Mouse (Mus musculus) adrenal gland, postnatal 4 days (tissue): ENCODE data around the gene Dnaaf2. TPM values are rescaled to one million over a fixed set of nuclear protein-coding genes. Genes with fewer than 3 reads are reported as not detected.

Experiments used
- DNase-seq, 2 experiments: peaks; one replicate each; pipeline ENCODE4 v3.0.0; 2021 to 2022; ENCODE audit warnings: low spot score in 2 of 2, mixed read lengths in 2 of 2
- total RNA-seq, 2 experiments: library from RNA; stranded (reverse); gene quantifications; 2 replicates each; pipeline ENCODE4 v1.2.3; 2021

The Dnaaf2 gene
- total RNA-seq, 2 experiments from 2014 or later = 1.9 to 2.0 TPM

GRCm38 (mm10) chr12:69198985-69199384 is 756 bp upstream of the Dnaaf2 start:
- DNase-seq = no peak

- DNase-seq = peak; percentile 14 to 43
These were observed 658 bp downstream of the Dnaaf2 start for GRCm38 (mm10) chr12:69197378-69198163.

- peak; percentile 33 to 46 for DNase-seq
These were observed 1.5 kb downstream of the Dnaaf2 start, which contains the start of gene Gm49383 for GRCm38 (mm10) chr12:69196444-69197377. TSS of gene Gm49383 (minus strand) at chr12:69197104.

- no peak for DNase-seq
These were observed 5.6 kb downstream of the Dnaaf2 start for GRCm38 (mm10) chr12:69192637-69193036.

GRCm38 (mm10) chr12:69191396-69191795 is 6.8 kb downstream of the Dnaaf2 start:
- DNase-seq = no peak

- DNase-seq = no peak
These were observed 7.7 kb downstream of the Dnaaf2 start for GRCm38 (mm10) chr12:69190522-69190921.

GRCm38 (mm10) chr12:69190074-69190473 is 8.2 kb downstream of the Dnaaf2 start:
- DNase-seq = no peak

- DNase-seq = no peak
These were observed 11.3 kb downstream of the Dnaaf2 start for GRCm38 (mm10) chr12:69186811-69187471.

- DNase-seq = no peak
These were observed 12.9 kb downstream of the Dnaaf2 start for GRCm38 (mm10) chr12:69185371-69185770.

GRCm38 (mm10) chr12:69184342-69185295 is 13.6 kb downstream of the Dnaaf2 start:
- DNase-seq = peak; percentile 13 to 32

GRCm38 (mm10) chr12:69183583-69184308 is 14.5 kb downstream of the Dnaaf2 start, which contains the start of the genes Rpl36al and Mgat2:
TSS of gene Rpl36al (minus strand) at chr12:69184083.
TSS of gene Mgat2 (plus strand) at chr12:69184157.
- peak; percentile 97 to 99 for DNase-seq

- DNase-seq = no peak
These were observed 16.4 kb downstream of the Dnaaf2 start for GRCm38 (mm10) chr12:69181800-69182199.

- no peak for DNase-seq
These were observed 18.9 kb downstream of the Dnaaf2 start for GRCm38 (mm10) chr12:69179371-69179770.

- DNase-seq = no peak
These were observed 20.7 kb downstream of the Dnaaf2 start for GRCm38 (mm10) chr12:69177526-69177925.

- DNase-seq = no peak
These were observed 22.3 kb downstream of the Dnaaf2 start for GRCm38 (mm10) chr12:69175975-69176374.

- no peak for DNase-seq
These were observed 26.9 kb downstream of the Dnaaf2 start for GRCm38 (mm10) chr12:69171307-69171706.

- peak; percentile 63 to 73 for DNase-seq
These were observed 29.6 kb downstream of the Dnaaf2 start, which contains the start of gene Lrr1 for GRCm38 (mm10) chr12:69168461-69169106. TSS of gene Lrr1 (plus strand) at chr12:69168814.

GRCm38 (mm10) chr12:69167656-69168460 is 30.4 kb downstream of the Dnaaf2 start:
- DNase-seq = no peak
